Mouse (Mus musculus) adrenal gland, adult (tissue): ENCODE measurements around the gene Ndufs7.

ENCODE experiments used
- DNase-seq, 2 experiments: peaks; one replicate each; pipeline ENCODE4 v3.0.0; 2022 to 2023; ENCODE audit warnings: low spot score in 1 of 2; ENCODE audit not compliant: inconsistent age in 2 of 2

Gene Ndufs7

GRCm38 (mm10) chr10:80292251-80293146 lies 43.6 kb downstream of the Ndufs7 start, which contains the start of gene Rps15:
TSS of gene Rps15 (plus strand) at chr10:80292453.
- DNase-seq: peak; percentile 95 to 97

- DNase-seq: peak in 1 of 2 experiments; percentile 59
These were observed 44.4 kb downstream of the Ndufs7 start for GRCm38 (mm10) chr10:80293325-80293724.

- DNase-seq: no peak
These were observed 45.4 kb downstream of the Ndufs7 start for GRCm38 (mm10) chr10:80294311-80294710.

GRCm38 (mm10) chr10:80294788-80295303 lies 45.9 kb downstream of the Ndufs7 start:
- DNase-seq: no peak

- peak; percentile 78 to 94 for DNase-seq
These were observed 46.9 kb downstream of the Ndufs7 start, which contains the start of gene Apc2 for GRCm38 (mm10) chr10:80295618-80296425. TSS of gene Apc2 (plus strand) at chr10:80295977.

GRCm38 (mm10) chr10:80296824-80297223 lies 47.9 kb downstream of the Ndufs7 start:
- DNase-seq: no peak

- no peak for DNase-seq
These were observed 48.7 kb downstream of the Ndufs7 start for GRCm38 (mm10) chr10:80297526-80298133.

GRCm38 (mm10) chr10:80298571-80299281 lies 49.8 kb downstream of the Ndufs7 start:
- DNase-seq: no peak

- no peak for DNase-seq
These were observed 50.4 kb downstream of the Ndufs7 start for GRCm38 (mm10) chr10:80299301-80299700.

- no peak for DNase-seq
These were observed 50.9 kb downstream of the Ndufs7 start for GRCm38 (mm10) chr10:80299824-80300223.

- DNase-seq: no peak
These were observed 51.8 kb downstream of the Ndufs7 start for GRCm38 (mm10) chr10:80300672-80301181.

- no peak for DNase-seq
These were observed 52.5 kb downstream of the Ndufs7 start for GRCm38 (mm10) chr10:80301256-80302081.

GRCm38 (mm10) chr10:80302082-80302355 lies 53.1 kb downstream of the Ndufs7 start:
- DNase-seq: no peak

- peak; percentile 73 to 84 for DNase-seq
These were observed 53.6 kb downstream of the Ndufs7 start for GRCm38 (mm10) chr10:80302471-80302881.

GRCm38 (mm10) chr10:80304458-80304857 lies 55.5 kb downstream of the Ndufs7 start:
- DNase-seq: no peak

- DNase-seq: no peak
These were observed 55.9 kb downstream of the Ndufs7 start for GRCm38 (mm10) chr10:80304862-80305261.
